In the genomic region with DNA sequence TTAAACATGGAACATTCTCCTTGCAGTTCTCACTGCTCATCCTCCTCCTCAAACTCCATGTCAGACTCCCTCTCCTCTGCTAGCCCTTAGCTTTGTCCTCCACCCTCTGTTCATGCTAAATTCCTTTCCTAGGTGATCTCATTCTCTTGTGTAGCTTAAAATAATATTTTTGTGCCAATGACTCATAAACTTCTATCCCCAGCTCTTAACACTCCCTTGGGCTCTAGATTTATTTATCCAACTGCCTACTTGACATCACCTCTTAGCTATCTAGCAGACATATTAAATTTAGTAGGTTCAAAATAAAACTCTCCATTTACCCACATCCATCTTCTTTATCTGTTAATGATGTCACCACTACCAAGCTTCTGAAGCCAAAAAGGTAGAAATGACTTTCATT, we compare ENCODE assay signal across 18 mouse cellular contexts.
"Had no signal": no experiment of that assay in that cellular context is flagged by ENCODE, and none has a peak within 500 bp of the region (broad histone marks: within the 10 kb centered on the region; RNA-seq: fewer than 3 reads in every experiment).

No protein-coding gene starts in this region.

- H3K36me3 ChIP-seq: limb, embryonic 12.5 days; limb, embryonic 15.5 days; midbrain, embryonic 12.5 days; midbrain, embryonic 15.5 days; neural tube, embryonic 13.5 days had no signal

- H3K27ac ChIP-seq: limb, embryonic 12.5 days; limb, embryonic 15.5 days; liver, embryonic 14.5 days; macrophage; midbrain, embryonic 12.5 days; midbrain, embryonic 15.5 days; neural tube, embryonic 13.5 days; stomach, postnatal 0 days had no signal

- ATAC-seq: liver, postnatal 0 days; lung, postnatal 0 days; midbrain, embryonic 15.5 days had no signal

- H3K9me3 ChIP-seq: limb, embryonic 12.5 days; limb, embryonic 15.5 days; midbrain, embryonic 12.5 days; midbrain, embryonic 15.5 days; neural tube, embryonic 13.5 days had no signal

- DNase-seq: kidney, postnatal 14 days; kidney, postnatal 4 days; left cerebral cortex, postnatal 4 days; liver, postnatal 0 days; lung, embryonic 14.5 days; retina, postnatal 1 day; right cerebral cortex, postnatal 25 days; thymus, postnatal 25 days had no signal

- H3K4me3 ChIP-seq: limb, embryonic 12.5 days; limb, embryonic 15.5 days; midbrain, embryonic 12.5 days; midbrain, embryonic 15.5 days; neural tube, embryonic 13.5 days had no signal

- H3K27me3 ChIP-seq: limb, embryonic 12.5 days; limb, embryonic 15.5 days; midbrain, embryonic 12.5 days; midbrain, embryonic 15.5 days; neural tube, embryonic 13.5 days had no signal

- H3K9ac ChIP-seq: limb, embryonic 12.5 days; limb, embryonic 15.5 days; liver, embryonic 14.5 days; liver, postnatal 0 days; lung, embryonic 14.5 days; midbrain, embryonic 12.5 days; midbrain, embryonic 15.5 days; neural tube, embryonic 13.5 days had no signal

- H3K4me2 ChIP-seq: limb, embryonic 12.5 days; limb, embryonic 15.5 days; liver, embryonic 11.5 days; lung, embryonic 14.5 days; midbrain, embryonic 12.5 days; midbrain, embryonic 15.5 days; neural tube, embryonic 13.5 days had no signal

- H3K4me1 ChIP-seq: limb, embryonic 12.5 days; limb, embryonic 15.5 days; midbrain, embryonic 12.5 days; midbrain, embryonic 15.5 days; neural tube, embryonic 13.5 days had no signal
